Mouse (Mus musculus) mature B cell (primary cell): Measurements from ENCODE around the gene Cand2.

Experiments
- in situ Hi-C: fragments of 300-500 bp; cut with MboI; formaldehyde crosslinking; loops from 2 replicates; pipeline ENCODE4 v1.14.3; 2019

The Cand2 gene

GRCm38 (mm10) chr6:115830779-115831601 is 56.7 kb downstream of the Cand2 start:
- in situ Hi-C loops = no loop called here

- in situ Hi-C loops = no loop called here
Measured at GRCm38 (mm10) chr6:115832152-115832850, 58.0 kb downstream of the Cand2 start.

- in situ Hi-C loops = no loop called here
Measured at GRCm38 (mm10) chr6:115833861-115834260, 59.5 kb downstream of the Cand2 start.

GRCm38 (mm10) chr6:115838161-115838597 is 63.8 kb downstream of the Cand2 start, which contains the start of gene Efcab12:
Gene Efcab12, minus strand, starts transcription at chr6:115838412.
- in situ Hi-C loops = no loop called here

- in situ Hi-C loops = no loop called here
Measured at GRCm38 (mm10) chr6:115838745-115839144, 64.4 kb downstream of the Cand2 start.

GRCm38 (mm10) chr6:115845006-115845405 is 70.7 kb downstream of the Cand2 start:
- in situ Hi-C loops = no loop called here

- in situ Hi-C loops = no loop called here
Measured at GRCm38 (mm10) chr6:115846640-115847411, 72.5 kb downstream of the Cand2 start.

DNA sequence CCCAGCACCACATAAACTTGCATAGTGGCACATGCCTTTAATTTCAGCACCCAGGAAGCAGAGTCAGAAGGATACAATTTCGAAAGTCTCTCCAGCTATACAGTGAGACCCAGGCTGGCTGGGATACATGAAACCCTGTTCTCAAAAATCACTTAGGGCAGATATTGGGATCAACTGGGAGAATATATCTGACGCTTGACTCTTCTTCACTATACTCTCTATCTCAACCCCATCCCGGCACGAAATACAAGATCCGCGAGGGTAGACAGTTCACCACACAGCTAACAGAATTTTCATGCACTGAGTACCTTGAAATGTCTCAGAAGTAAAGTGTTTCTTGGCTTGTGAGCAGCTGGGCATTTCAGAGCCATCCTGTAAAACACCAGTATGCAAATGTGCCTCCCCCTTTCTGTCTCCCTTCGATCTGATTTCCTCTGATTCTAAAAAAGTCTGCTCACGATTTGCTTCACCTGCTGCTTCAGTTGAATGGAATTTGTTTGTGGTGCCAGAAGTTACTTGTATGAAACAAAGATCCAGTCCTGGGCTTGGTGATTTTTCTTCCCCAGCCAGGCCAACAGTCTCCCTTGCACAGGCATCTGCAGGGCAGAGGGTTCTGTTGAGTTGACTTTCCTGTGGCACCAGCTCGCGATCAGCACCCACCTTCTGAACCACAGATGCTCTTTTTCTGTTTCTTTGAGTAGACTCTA is 74.4 kb downstream of the Cand2 start:
- in situ Hi-C loops = no loop called here

GRCm38 (mm10) chr6:115852446-115853090 is 78.2 kb downstream of the Cand2 start:
- in situ Hi-C loops = no loop called here

GRCm38 (mm10) chr6:115853091-115853813 is 78.9 kb downstream of the Cand2 start, which contains the start of the genes Mbd4 and Ift122:
Gene Mbd4, minus strand, starts transcription at chr6:115853371.
Gene Ift122, plus strand, starts transcription at chr6:115853470.
- in situ Hi-C loops = no loop called here

GRCm38 (mm10) chr6:115853985-115854384 is 79.6 kb downstream of the Cand2 start:
- in situ Hi-C loops = no loop called here

DNA sequence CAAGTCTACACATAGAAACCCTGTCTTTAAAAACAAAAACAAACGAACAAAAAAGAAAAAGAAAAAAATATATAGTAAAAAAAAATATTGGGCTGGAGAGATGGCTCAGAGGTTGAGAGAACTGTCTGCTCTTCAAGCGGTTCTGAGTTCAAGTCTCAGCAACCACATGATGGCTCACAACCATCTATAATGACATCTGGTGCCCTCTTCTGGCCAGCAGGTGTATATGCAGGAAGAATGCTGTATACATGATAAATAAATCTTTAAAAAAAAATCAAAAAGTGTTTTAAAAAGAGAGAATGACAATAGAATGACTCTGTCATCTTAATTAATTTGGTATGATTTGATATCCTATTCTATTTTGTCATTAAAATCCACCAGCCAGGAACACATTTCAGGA is 80.1 kb downstream of the Cand2 start:
- in situ Hi-C loops = no loop called here
